ENCODE assay signal across 11 mouse cellular contexts in the genomic region with DNA sequence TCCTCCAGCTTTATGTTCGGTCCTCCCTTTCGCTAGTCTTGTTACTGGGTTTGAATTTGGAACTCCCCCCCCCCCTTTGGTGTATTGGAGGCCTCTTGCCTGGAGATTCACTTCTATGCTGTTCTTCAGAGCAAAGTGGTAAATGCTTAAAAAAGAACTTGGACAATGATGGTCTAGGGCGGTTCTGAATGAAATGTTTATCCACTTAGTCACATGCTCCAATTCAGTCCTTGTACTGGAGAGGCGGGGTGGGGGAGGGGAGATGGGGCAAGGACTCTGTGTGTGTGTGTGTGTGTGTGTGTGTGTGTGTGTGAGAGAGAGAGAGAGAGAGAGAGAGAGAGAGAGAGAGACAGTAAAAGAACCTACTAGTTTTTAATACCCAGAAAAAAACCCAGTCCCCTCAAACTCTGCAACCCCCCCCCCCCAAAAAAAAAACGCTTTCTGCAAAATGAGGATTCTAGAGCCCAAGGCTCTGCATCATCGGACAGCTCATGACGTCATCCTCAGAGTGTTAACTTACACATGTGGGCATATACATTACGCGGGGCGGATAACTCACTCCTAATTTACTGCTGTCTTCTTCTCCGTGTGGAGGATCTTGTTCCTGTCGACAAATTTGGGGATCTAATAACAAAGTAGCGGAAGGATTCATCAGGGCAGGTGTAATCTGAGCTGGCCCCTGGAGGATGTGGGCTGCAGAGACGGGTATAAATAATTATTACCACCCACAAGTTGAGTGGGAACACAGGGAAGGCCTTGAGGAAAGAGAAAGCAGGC. TPM values are rescaled to one million over a fixed set of nuclear protein-coding genes. Genes with fewer than 3 reads are reported as not detected.
DNase-seq lines count a peak whose midpoint lies in the region; ATAC-seq lines count a peak whose summit lies in the region.
"Had no signal": no experiment of that assay in that cellular context is flagged by ENCODE, and none has a peak within 500 bp of the region (broad histone marks: within the 10 kb centered on the region; RNA-seq: fewer than 3 reads in every experiment).

No protein-coding gene starts in this region.

- no peak overlapping the region; the same call in 1 of the 2 replicates for H3K4me2 ChIP-seq in heart, embryonic 15.5 days
- peak overlapping the region; percentile 52 for H3K4me2 ChIP-seq in hindbrain, embryonic 12.5 days (replicated peaks)

- intact Hi-C loops in heart, postnatal 25 days (cut with DNase I), result no loop called here

- no peaks in the 10 kb centered on the region for H3K36me3 ChIP-seq in heart, embryonic 15.5 days
- no peaks in the 10 kb centered on the region for H3K36me3 ChIP-seq in hindbrain, embryonic 12.5 days

- peak overlapping the region; percentile 30; the same call in 1 of the 2 replicates for H3K4me3 ChIP-seq in heart, embryonic 15.5 days
- no peak overlapping the region for H3K4me3 ChIP-seq in hindbrain, embryonic 12.5 days

- no peaks in the 10 kb centered on the region for H3K9me3 ChIP-seq in heart, embryonic 15.5 days (replicated peaks)
- H3K9me3 ChIP-seq in hindbrain, embryonic 12.5 days (replicated peaks), result no peaks in the 10 kb centered on the region

- H3K27ac ChIP-seq in heart, embryonic 15.5 days, result no peak overlapping the region
- no peak overlapping the region for H3K27ac ChIP-seq in hindbrain, embryonic 12.5 days
- H3K27ac ChIP-seq: liver, embryonic 14.5 days had no signal

- DNase-seq in heart, postnatal 25 days (ENCODE audit: low spot score), result no peak
- peak; percentile 37 for DNase-seq in NIH3T3 (ENCODE audit: low read depth)
- peak; percentile 40 for DNase-seq in lung, postnatal 36 days
- no peak for DNase-seq in layer of hippocampus, adult 8-10 months (ENCODE audit: low spot score in 2 of 2)
- no peak for DNase-seq in cerebellum, adult 9-10 months
- no peak for DNase-seq in adrenal gland, adult 18-20 months (ENCODE audit: low spot score in 2 of 2)

- H3K27me3 ChIP-seq in heart, embryonic 15.5 days, result peaks cover 88% of the 10 kb centered on the region
- H3K27me3 ChIP-seq in hindbrain, embryonic 12.5 days, result peaks cover 25% of the 10 kb centered on the region

- peaks cover 20% of the 10 kb centered on the region for H3K4me1 ChIP-seq in heart, embryonic 15.5 days (replicated peaks)
- peaks cover 18% of the 10 kb centered on the region for H3K4me1 ChIP-seq in hindbrain, embryonic 12.5 days

- H3K9ac ChIP-seq in heart, embryonic 15.5 days, result no peak overlapping the region
- H3K9ac ChIP-seq in hindbrain, embryonic 12.5 days, result no peak overlapping the region
- H3K9ac ChIP-seq: liver, embryonic 14.5 days had no signal

- WGBS in heart, embryonic 15.5 days, result 47% methylated on average over 14 of the region's 14 CpGs
- WGBS in hindbrain, embryonic 12.5 days, result 52% methylated on average over 14 of the region's 14 CpGs

- no peak for ATAC-seq in heart, embryonic 15.5 days (replicated peaks; ENCODE audit: insufficient number of reproducible peaks, insufficient read depth, low FRiP score, low read depth)
- ATAC-seq in hindbrain, embryonic 12.5 days (ENCODE audit: low FRiP score), result no peak

RNA-seq across cellular contexts. Expression of a gene that starts 42.9 kb away (rescaled TPM):
- polyA plus RNA-seq in heart, embryonic 15.5 days (2015; fragmentation: Nextera tagmentation; extraction: Ambion mirVana), result not detected in 2 replicates
- total RNA-seq in heart, postnatal 25 days (2021), result not detected
- 0.82 and 2.2 TPM in 2 replicates for polyA plus RNA-seq in hindbrain, embryonic 12.5 days (2016; fragmentation: Nextera tagmentation; extraction: Ambion mirVana)
- total RNA-seq in layer of hippocampus, adult 8-10 months (2022), result not detected
- total RNA-seq in adrenal gland, adult 18-20 months (2021), result not detected
- total RNA-seq: gastrocnemius, postnatal 36 days had no signal
- polyA plus RNA-seq: large intestine, adult 2 months had no signal

RNA-seq across cellular contexts. Expression of a gene that starts 56.0 kb away (rescaled TPM):
- polyA plus RNA-seq in heart, embryonic 15.5 days (2015; fragmentation: Nextera tagmentation; extraction: Ambion mirVana), result 0.91 and 10.4 TPM in 2 replicates
- total RNA-seq in heart, postnatal 25 days (2021), result under 1 TPM in 1 of 2 experiments, not detected in 1; 0.17 TPM
- 1.4 and 2.4 TPM in 2 replicates for polyA plus RNA-seq in hindbrain, embryonic 12.5 days (2016; fragmentation: Nextera tagmentation; extraction: Ambion mirVana)
- 1 to 10 TPM; 1.1 to 2.8 (median 2.3) TPM for total RNA-seq in layer of hippocampus, adult 8-10 months (2022)
- total RNA-seq in adrenal gland, adult 18-20 months (2021), result 1 to 10 TPM; 7.6 to 8.8 TPM

RNA-seq across cellular contexts. Expression of a gene that starts 58.1 kb away (rescaled TPM):
- polyA plus RNA-seq in heart, embryonic 15.5 days (2015; fragmentation: Nextera tagmentation; extraction: Ambion mirVana), result 3.7 and 6.8 TPM in 2 replicates
- total RNA-seq in heart, postnatal 25 days (2021), result 1 to 10 TPM in 1 of 2 experiments, under 1 TPM in 1; 0.81 to 1.3 TPM
- polyA plus RNA-seq in hindbrain, embryonic 12.5 days (2016; fragmentation: Nextera tagmentation; extraction: Ambion mirVana), result 58.2 and 73.9 TPM in 2 replicates
- total RNA-seq in layer of hippocampus, adult 8-10 months (2022), result not detected
- total RNA-seq in adrenal gland, adult 18-20 months (2021), result 10 to 100 TPM; 17.1 to 21.5 TPM

Comparison
In these comparisons a context has a peak if more than half of its experiments do, and no peak if none do; other contexts are left out.
1. DNase-seq: peak in NIH3T3 (single experiment) and lung, postnatal 36 days (single experiment); none in heart, postnatal 25 days (single experiment), layer of hippocampus, adult 8-10 months (0 of 2), cerebellum, adult 9-10 months (single experiment) and adrenal gland, adult 18-20 months (0 of 2).
2. RNA of a gene that starts 58.1 kb away (total RNA-seq): 17.1 to 21.5 TPM in adrenal gland, adult 18-20 months; 0.81 to 1.3 TPM in heart, postnatal 25 days and not detected in layer of hippocampus, adult 8-10 months; every median in the first group is over 4 times any median in the second.